Mouse (Mus musculus) frontal cortex, postnatal 36 days (tissue): ENCODE data around the gene Grid1.
A peak's percentile ranks its signal among the peaks of the same experiment; 100 is the strongest.

Experiments used
- DNase-seq, 2 experiments: peaks; one replicate each; pipeline ENCODE4 v3.0.0; 2022; ENCODE audit warnings: low spot score in 2 of 2

Gene Grid1

GRCm38 (mm10) chr14:35113276-35113645, 293.4 kb downstream of the Grid1 start:
- DNase-seq, result no peak

- no peak for DNase-seq
Measured at GRCm38 (mm10) chr14:35115913-35116312, 296.0 kb downstream of the Grid1 start.

- DNase-seq, result no peak
Measured at GRCm38 (mm10) chr14:35120089-35120488, 300.2 kb downstream of the Grid1 start.

GRCm38 (mm10) chr14:35120905-35121304, 301.0 kb downstream of the Grid1 start:
- no peak for DNase-seq

GRCm38 (mm10) chr14:35122111-35122510, 302.2 kb downstream of the Grid1 start:
- peak; percentile 50 to 68 for DNase-seq

GRCm38 (mm10) chr14:35123260-35123875, 303.5 kb downstream of the Grid1 start:
- DNase-seq, result no peak

GRCm38 (mm10) chr14:35127616-35128015, 307.7 kb downstream of the Grid1 start:
- no peak for DNase-seq

- no peak for DNase-seq
Measured at GRCm38 (mm10) chr14:35135056-35135455, 315.1 kb downstream of the Grid1 start.

GRCm38 (mm10) chr14:35138069-35138468, 318.2 kb downstream of the Grid1 start:
- no peak for DNase-seq

- no peak for DNase-seq
Measured at GRCm38 (mm10) chr14:35139824-35140223, 319.9 kb downstream of the Grid1 start.

- DNase-seq, result peak; percentile 26 to 67
Measured at GRCm38 (mm10) chr14:35152450-35152849, 332.5 kb downstream of the Grid1 start.

- DNase-seq, result peak in 1 of 2 experiments; percentile 35
Measured at GRCm38 (mm10) chr14:35153701-35154277, 333.9 kb downstream of the Grid1 start.

GRCm38 (mm10) chr14:35154364-35154763, 334.5 kb downstream of the Grid1 start:
- DNase-seq, result no peak

GRCm38 (mm10) chr14:35157069-35157655, 337.3 kb downstream of the Grid1 start:
- peak in 1 of 2 experiments; percentile 22 for DNase-seq

- no peak for DNase-seq
Measured at GRCm38 (mm10) chr14:35159296-35159695, 339.4 kb downstream of the Grid1 start.

- no peak for DNase-seq
Measured at GRCm38 (mm10) chr14:35167451-35167850, 347.5 kb downstream of the Grid1 start.

GRCm38 (mm10) chr14:35173861-35174260, 354.0 kb downstream of the Grid1 start:
- DNase-seq, result no peak

- DNase-seq, result no peak
Measured at GRCm38 (mm10) chr14:35176021-35176420, 356.1 kb downstream of the Grid1 start.

GRCm38 (mm10) chr14:35179076-35179475, 359.2 kb downstream of the Grid1 start:
- no peak for DNase-seq

GRCm38 (mm10) chr14:35185399-35185798, 365.5 kb downstream of the Grid1 start:
- DNase-seq, result no peak

- DNase-seq, result no peak
Measured at GRCm38 (mm10) chr14:35192256-35192655, 372.3 kb downstream of the Grid1 start.

GRCm38 (mm10) chr14:35197371-35197770, 377.5 kb downstream of the Grid1 start:
- DNase-seq, result no peak

GRCm38 (mm10) chr14:35198447-35198846, 378.5 kb downstream of the Grid1 start:
- DNase-seq, result no peak
